Mouse (Mus musculus) spleen, adult 18-20 months (tissue): ENCODE measurements at regions not wholly inside any gene's neighbourhood (a gene's known extent, or its start where the extent isn't known, plus 50 kb on each side); places are given as distances from the start of the nearest gene placed in this dataset.

ENCODE experiments used
- DNase-seq, 2 experiments: peaks; one replicate each; pipeline ENCODE4 v3.0.0; 2022; ENCODE audit warnings: mixed read lengths in 2 of 2

GRCm38 (mm10) chr12:107769801-107770515, 233.4 kb downstream of the Bcl11b start:
- no peak for DNase-seq

- DNase-seq: no peak
Measured at GRCm38 (mm10) chr12:107770516-107770836, 232.9 kb downstream of the Bcl11b start.

DNA sequence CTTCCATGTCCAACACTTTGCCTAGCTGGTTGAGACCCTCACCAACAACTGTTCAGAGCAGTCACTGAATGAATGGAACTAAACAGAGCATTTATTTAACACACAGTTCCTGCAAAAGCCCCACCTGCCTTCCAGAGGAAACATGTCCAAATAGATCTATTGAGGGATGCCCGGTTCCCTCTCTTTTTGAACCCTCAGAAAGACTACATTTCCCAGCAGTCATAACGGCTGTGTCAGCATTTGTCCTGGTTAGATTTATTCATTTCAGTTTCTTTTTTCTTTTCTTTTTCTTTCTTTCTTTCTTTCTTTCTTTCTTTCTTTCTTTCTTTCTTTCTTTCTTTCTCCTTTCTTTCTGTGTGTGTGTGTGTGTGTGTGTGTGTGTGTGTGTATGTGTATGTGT, 232.1 kb downstream of the Bcl11b start:
- DNase-seq: no peak

- no peak for DNase-seq
Measured at GRCm38 (mm10) chr12:107771809-107772208, 231.6 kb downstream of the Bcl11b start.

GRCm38 (mm10) chr12:107778046-107778445, 225.4 kb downstream of the Bcl11b start:
- no peak for DNase-seq

DNA sequence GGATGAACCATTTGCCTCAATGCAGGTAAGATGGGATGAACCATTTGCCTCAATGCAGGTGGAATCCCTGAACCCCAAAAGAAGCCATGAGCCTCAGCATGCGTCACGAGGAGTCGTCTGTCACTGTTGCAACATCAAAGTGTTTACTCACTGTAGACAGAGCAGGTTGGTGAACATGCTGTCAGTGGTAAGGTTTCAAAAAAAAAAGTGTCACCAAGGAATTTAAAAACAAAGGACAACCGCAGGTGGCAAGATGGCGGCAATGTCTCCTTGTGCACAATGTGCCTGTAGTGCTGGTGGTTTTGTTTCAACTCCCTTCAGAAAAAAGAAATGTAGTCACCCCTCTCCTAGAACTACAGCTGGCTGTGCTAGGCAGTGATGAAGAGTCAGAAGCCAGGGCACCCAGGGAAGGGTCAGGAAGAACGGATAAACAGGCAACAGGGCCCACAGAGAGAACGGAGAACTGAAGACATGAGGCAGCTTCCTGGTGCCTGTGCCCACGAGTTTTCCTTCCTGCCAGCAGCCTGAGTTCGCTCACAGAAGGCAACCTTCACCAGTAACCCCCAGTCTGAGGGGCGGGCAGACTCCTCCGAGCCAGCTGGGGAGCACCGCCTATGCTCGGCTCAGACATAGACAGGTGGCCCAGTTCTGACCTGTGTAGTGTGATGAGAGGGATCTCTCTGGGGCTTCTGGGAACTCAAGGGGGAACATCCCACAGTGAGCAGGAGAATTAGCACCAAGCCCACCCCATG, 223.9 kb downstream of the Bcl11b start:
- DNase-seq: no peak

- DNase-seq: no peak
Measured at GRCm38 (mm10) chr12:107782147-107782546, 221.3 kb downstream of the Bcl11b start.

GRCm38 (mm10) chr12:107783831-107784230, 219.6 kb downstream of the Bcl11b start:
- no peak for DNase-seq

- no peak for DNase-seq
Measured at GRCm38 (mm10) chr12:107789818-107790217, 213.6 kb downstream of the Bcl11b start.

DNA sequence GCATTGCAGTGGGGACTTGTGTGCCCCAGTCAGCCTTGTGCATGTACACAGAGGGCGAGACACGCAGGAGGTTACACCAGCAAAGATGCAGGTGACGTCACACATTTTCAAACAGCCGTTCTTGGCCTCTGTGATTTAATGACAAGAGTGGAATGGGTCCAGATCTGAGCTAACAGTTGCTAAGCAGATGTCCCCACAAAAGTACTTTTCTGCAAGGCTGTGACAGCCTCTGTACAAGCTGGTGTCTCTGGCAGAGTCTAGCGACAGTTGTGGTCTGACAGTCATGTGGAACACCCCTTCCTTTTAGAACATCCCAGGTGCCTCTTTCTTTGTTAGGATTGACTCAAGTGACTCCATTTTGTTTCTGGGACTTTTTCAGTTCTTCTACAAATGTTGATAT, 203.1 kb downstream of the Bcl11b start:
- no peak for DNase-seq

GRCm38 (mm10) chr12:107807634-107808033, 195.8 kb downstream of the Bcl11b start:
- DNase-seq: no peak

- no peak for DNase-seq
Measured at GRCm38 (mm10) chr12:107808158-107808715, 195.2 kb downstream of the Bcl11b start.

DNA sequence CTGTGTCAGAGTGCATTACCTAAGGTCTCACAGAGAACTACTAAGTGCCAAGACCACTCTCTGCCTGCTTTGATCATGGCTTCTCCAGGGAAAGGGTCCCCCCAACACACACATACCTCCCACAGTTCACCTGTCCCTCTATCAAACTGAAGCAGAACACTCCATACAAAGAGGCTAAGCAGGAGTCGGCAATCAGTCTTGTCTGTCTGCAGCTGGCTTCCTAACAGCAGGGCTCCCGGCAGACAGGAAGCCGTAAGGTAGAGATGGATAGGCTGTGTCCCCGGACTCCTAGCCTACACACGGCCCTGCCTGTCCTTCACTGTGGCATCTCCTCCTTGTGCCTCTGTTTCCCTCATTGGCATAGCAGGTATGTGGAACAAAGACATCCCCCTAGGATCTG, 192.2 kb downstream of the Bcl11b start:
- no peak for DNase-seq

DNA sequence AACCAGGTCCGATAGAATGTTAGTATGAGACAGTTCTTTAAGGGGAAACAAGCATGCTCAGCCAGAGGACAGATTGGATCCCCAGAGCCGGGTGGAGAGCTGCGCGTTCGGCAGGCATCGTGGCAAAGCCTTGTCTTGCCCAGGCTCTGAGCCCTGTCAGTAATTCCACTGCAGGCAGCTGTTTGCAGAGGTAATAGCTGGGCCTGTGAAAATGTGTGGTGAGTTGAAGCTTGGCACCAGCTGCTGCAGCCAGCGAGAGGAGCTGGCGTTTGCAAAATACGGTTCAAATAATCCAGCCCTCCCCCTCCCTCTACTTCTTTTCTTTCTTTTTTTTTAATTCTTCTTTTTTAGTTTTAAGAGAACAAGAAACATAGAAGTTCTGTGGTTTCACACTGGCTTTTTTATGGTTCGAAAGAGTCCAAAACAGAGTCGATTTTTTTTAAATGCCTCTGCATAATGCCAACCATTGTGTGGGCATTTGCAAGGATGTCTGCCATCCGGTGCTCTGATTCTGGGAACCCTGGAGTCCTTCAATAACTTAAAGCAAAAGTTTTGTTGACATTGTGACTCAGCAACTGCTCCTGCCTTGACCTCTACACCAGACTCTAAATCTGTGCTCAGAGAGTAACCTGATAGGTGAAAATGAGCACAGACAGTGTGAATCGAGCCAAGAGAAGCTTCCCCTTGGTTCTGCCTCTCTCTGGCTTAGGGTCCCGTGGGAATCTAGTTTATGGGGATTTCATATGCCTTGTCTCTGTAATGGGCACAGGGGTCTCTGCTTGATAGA, 190.7 kb downstream of the Bcl11b start:
- DNase-seq: no peak

GRCm38 (mm10) chr12:107814926-107815325, 188.5 kb downstream of the Bcl11b start:
- no peak for DNase-seq

GRCm38 (mm10) chr12:107823768-107824394, 179.5 kb downstream of the Bcl11b start:
- DNase-seq: no peak

- no peak for DNase-seq
Measured at GRCm38 (mm10) chr12:107825921-107826320, 177.5 kb downstream of the Bcl11b start.

DNA sequence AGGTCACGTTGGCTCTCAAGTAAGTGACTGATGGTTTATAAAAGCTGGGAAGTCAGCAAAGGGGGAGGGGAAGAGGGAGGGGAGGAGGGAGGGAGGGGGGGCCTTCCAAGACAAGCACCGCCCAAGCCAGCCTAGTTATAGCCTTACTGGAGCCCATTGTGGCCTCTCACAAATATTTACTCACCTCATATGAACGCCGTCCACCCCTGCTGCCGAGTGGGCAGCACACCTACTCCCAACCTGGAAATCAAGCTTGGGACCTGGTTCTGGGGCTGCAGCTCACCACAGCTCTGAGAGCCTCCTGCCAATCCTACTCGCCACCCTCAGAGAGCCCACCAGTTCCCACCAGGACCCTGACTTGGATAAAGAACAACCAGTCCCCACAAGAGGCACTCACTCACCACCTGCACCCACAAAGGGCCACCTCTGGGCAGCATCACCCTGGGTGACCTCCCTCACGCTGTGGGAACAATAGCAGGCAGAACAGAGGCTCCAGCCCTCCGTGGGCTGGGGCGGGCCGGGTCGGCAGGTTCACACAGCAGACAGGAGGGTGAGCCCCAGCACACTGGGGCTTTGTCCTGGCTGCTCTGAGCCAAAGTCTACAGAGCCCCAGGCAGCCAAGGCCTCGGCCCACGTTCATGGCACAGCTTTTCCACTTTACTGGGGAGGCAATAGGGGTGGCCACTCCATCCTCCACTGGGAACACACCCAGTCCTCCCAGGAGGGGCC, 171.8 kb downstream of the Bcl11b start:
- DNase-seq: no peak

- DNase-seq: no peak
Measured at GRCm38 (mm10) chr12:107833001-107833400, 170.4 kb downstream of the Bcl11b start.

DNA sequence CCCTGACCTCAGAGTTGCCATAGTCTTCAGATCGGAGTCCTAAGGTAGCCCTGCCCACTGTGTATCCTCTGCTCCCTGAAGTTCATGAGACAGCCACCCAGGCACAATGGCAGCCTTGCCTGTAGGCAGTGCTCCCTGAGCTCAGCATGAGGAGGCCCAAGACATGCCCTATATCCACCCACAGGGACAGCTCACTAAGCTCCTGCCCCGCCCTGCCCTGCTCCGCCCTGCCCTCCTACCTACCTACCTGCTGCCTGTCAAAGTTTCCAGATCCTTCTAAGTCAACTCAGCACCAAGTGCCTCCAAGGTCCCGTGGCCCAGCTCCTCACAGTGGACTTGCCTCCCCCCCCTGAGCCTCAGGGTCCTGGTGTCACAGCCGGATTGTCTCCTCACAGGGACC, 168.9 kb downstream of the Bcl11b start:
- DNase-seq: no peak

DNA sequence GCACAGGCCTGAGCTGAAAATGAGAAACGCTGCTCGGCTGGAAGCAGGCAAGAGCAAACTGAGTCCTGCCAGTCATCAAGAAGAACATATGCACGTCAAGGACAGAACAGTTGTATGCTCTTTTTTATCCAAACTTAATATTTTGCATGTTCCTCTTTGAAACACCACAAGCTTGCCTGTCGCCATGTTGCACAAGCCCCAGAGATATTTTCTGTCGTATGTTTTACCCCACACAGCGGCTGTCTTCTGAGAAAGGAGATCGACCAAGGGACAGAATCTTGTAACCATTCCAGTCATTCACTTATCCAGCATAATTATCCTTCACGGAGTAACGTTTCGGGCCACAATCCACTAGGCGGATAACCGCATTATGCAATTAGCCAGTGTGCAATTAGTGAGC, 165.7 kb downstream of the Bcl11b start:
- DNase-seq: no peak

- no peak for DNase-seq
Measured at GRCm38 (mm10) chr12:107844631-107845030, 158.8 kb downstream of the Bcl11b start.
